Mouse (Mus musculus): ENCODE measurements around the gene Trappc3l.
"Not testable (repeated sequence)": the region's sequence is repeated elsewhere in the genome, so short reads cannot be mapped to it uniquely, and the experiment has no call there.

The Trappc3l gene

GRCm38 (mm10) chr10:34037401-34037800, at the start of gene Trappc3l:
Trappc3l (plus strand) TSS chr10:34037597.
- DNase-seq (ENCODE audit: inconsistent age in 2 of 2, low spot score in 1 of 2) = no peak

- not testable (repeated sequence) for DNase-seq (ENCODE audit: inconsistent age in 2 of 2, low spot score in 1 of 2)
These were observed 40.7 kb upstream of the Trappc3l start for GRCm38 (mm10) chr10:33996686-33997085.

- no peak for DNase-seq (ENCODE audit: inconsistent age in 2 of 2, low spot score in 1 of 2)
These were observed 39.0 kb upstream of the Trappc3l start for GRCm38 (mm10) chr10:33998397-33998796.

- DNase-seq (ENCODE audit: inconsistent age in 2 of 2, low spot score in 1 of 2) = no peak
These were observed 24.8 kb upstream of the Trappc3l start for GRCm38 (mm10) chr10:34012581-34012980.

- DNase-seq (ENCODE audit: inconsistent age in 2 of 2, low spot score in 1 of 2) = peak; percentile 48 to 76
These were observed 24.2 kb upstream of the Trappc3l start for GRCm38 (mm10) chr10:34013241-34013640.

- DNase-seq (ENCODE audit: inconsistent age in 2 of 2, low spot score in 1 of 2) = no peak
These were observed 18.6 kb upstream of the Trappc3l start for GRCm38 (mm10) chr10:34018746-34019301.

GRCm38 (mm10) chr10:34019302-34020075, 17.9 kb upstream of the Trappc3l start, which contains the start of gene Rwdd1:
Rwdd1 (minus strand) TSS chr10:34019624.
- peak; percentile 99 for DNase-seq (ENCODE audit: inconsistent age in 2 of 2, low spot score in 1 of 2)

GRCm38 (mm10) chr10:34030322-34030721, 7.1 kb upstream of the Trappc3l start:
- DNase-seq (ENCODE audit: inconsistent age in 2 of 2, low spot score in 1 of 2) = no peak

- DNase-seq (ENCODE audit: inconsistent age in 2 of 2, low spot score in 1 of 2) = peak; percentile 66 to 87
These were observed 3.6 kb upstream of the Trappc3l start for GRCm38 (mm10) chr10:34033630-34034305.

- peak in 1 of 2 experiments; percentile 56 for DNase-seq (ENCODE audit: inconsistent age in 2 of 2, low spot score in 1 of 2)
These were observed 810 bp upstream of the Trappc3l start for GRCm38 (mm10) chr10:34036587-34036986.

GRCm38 (mm10) chr10:34044210-34044609, 6.8 kb downstream of the Trappc3l start, which contains the start of gene Calhm4:
Calhm4 (minus strand) TSS chr10:34044310.
- DNase-seq (ENCODE audit: inconsistent age in 2 of 2, low spot score in 1 of 2) = no peak

- no peak for DNase-seq (ENCODE audit: inconsistent age in 2 of 2, low spot score in 1 of 2)
These were observed 16.6 kb downstream of the Trappc3l start for GRCm38 (mm10) chr10:34053987-34054386.

- no peak for DNase-seq (ENCODE audit: inconsistent age in 2 of 2, low spot score in 1 of 2)
These were observed 29.2 kb downstream of the Trappc3l start for GRCm38 (mm10) chr10:34066591-34066990.

GRCm38 (mm10) chr10:34069606-34070005, 32.2 kb downstream of the Trappc3l start:
- DNase-seq (ENCODE audit: inconsistent age in 2 of 2, low spot score in 1 of 2) = no peak

- DNase-seq (ENCODE audit: inconsistent age in 2 of 2, low spot score in 1 of 2) = peak in 1 of 2 experiments; percentile 22
These were observed 33.6 kb downstream of the Trappc3l start for GRCm38 (mm10) chr10:34070999-34071492.

GRCm38 (mm10) chr10:34071650-34072049, 34.3 kb downstream of the Trappc3l start:
- DNase-seq (ENCODE audit: inconsistent age in 2 of 2, low spot score in 1 of 2) = no peak

GRCm38 (mm10) chr10:34074522-34075200, 37.3 kb downstream of the Trappc3l start:
- DNase-seq (ENCODE audit: inconsistent age in 2 of 2, low spot score in 1 of 2) = no peak

GRCm38 (mm10) chr10:34086514-34086913, 49.1 kb downstream of the Trappc3l start:
- no peak for DNase-seq (ENCODE audit: inconsistent age in 2 of 2, low spot score in 1 of 2)

- no peak for DNase-seq (ENCODE audit: inconsistent age in 2 of 2, low spot score in 1 of 2)
These were observed 51.1 kb downstream of the Trappc3l start for GRCm38 (mm10) chr10:34088515-34088914.

GRCm38 (mm10) chr10:34089517-34089916, 52.1 kb downstream of the Trappc3l start:
- no peak for DNase-seq (ENCODE audit: inconsistent age in 2 of 2, low spot score in 1 of 2)

- no peak for DNase-seq (ENCODE audit: inconsistent age in 2 of 2, low spot score in 1 of 2)
These were observed 53.1 kb downstream of the Trappc3l start for GRCm38 (mm10) chr10:34090481-34090880.
